Mouse (Mus musculus) hindbrain, embryonic 14.5 days (tissue): ENCODE measurements around the gene Cspg5. TPM values are rescaled to one million over a fixed set of nuclear protein-coding genes. Genes with fewer than 3 reads are reported as not detected.

Experiments
- ATAC-seq: fragments of 200-750 bp; cut with Nextera tagmentation; 2 replicates; pipeline ENCODE4 v1.8.0; 2017; ENCODE audit warnings: moderate number of reproducible peaks, mild to moderate bottlenecking, moderate TSS enrichment, moderate library complexity; ENCODE audit not compliant: low FRiP score
- DNase-seq: peaks from one replicate; pipeline ENCODE4 v3.0.0-alpha.2; 2015; ENCODE audit warnings: low spot score
- H3K27ac ChIP-seq: fragments of 300-500 bp; sonication (generic); 2 replicates; pipeline ENCODE4 v1.5.1; 2014; ENCODE audit warnings: mild to moderate bottlenecking, moderate library complexity
- H3K27me3 ChIP-seq: fragments of 300-500 bp; sonication (generic); 2 replicates; pipeline ENCODE4 v1.6.1; 2014; ENCODE audit warnings: mild to moderate bottlenecking, low read length, mixed read lengths; ENCODE audit not compliant: control insufficient read depth, insufficient read depth
- H3K36me3 ChIP-seq: fragments of 300-500 bp; sonication (generic); replicated peaks from 2 replicates; pipeline ENCODE4 v1.6.1; 2014; ENCODE audit not compliant: control insufficient read depth, insufficient read depth
- H3K4me1 ChIP-seq: fragments of 300-500 bp; sonication (generic); replicated peaks from 2 replicates; pipeline ENCODE4 v1.6.1; 2014; ENCODE audit warnings: antibody characterized with exemption, low read length, mixed read lengths; ENCODE audit not compliant: control insufficient read depth, insufficient read depth
- H3K4me2 ChIP-seq: fragments of 300-500 bp; sonication (generic); replicated peaks from 2 replicates; pipeline ENCODE4 v1.6.1; 2014; ENCODE audit warnings: mild to moderate bottlenecking, moderate library complexity
- H3K4me3 ChIP-seq: fragments of 300-500 bp; sonication (generic); replicated peaks from 2 replicates; pipeline ENCODE4 v1.5.1; 2014; ENCODE audit warnings: mild to moderate bottlenecking, low read length
- H3K9ac ChIP-seq: fragments of 300-500 bp; sonication (generic); 2 replicates; pipeline ENCODE4 v1.6.1; 2014
- H3K9me3 ChIP-seq: fragments of 300-500 bp; sonication (generic); 2 replicates; pipeline ENCODE4 v1.6.1; 2016; ENCODE audit warnings: low read length; ENCODE audit not compliant: control insufficient read depth
- WGBS: fragments of 180-500 bp; shearing (Covaris S2); extraction: QIAGEN DNeasy Blood & Tissue Kit; methylation state at CpG from one replicate; pipeline ENCODE4 v1.1.7; 2014; 5-methylcytosine and 5-hydroxymethylcytosine counted together
- polyA plus RNA-seq: library from polyadenylated mRNA; unstranded; fragments of >200 nt; fragmentation: Nextera tagmentation; extraction: Ambion mirVana; gene quantifications from 2 replicates; pipeline ENCODE4 v1.2.1, GENCODE M21; 2014

Cspg5 gene
- 139 and 148 TPM in 2 replicates for polyA plus RNA-seq

GRCm38 (mm10) chr9:110243221-110243833, at the start of gene Cspg5:
Gene Cspg5, plus strand, starts transcription at chr9:110243783.
- Histone ChIP-seq H3K4me2 (peak within 1 kb of the TSS; percentile 95), H3K27ac (peak within 1 kb of the TSS; percentile 94), H3K9ac (peak within 1 kb of the TSS; percentile 94), H3K27me3 (no peaks in the 10 kb centered on the region), H3K9me3 (no peaks in the 10 kb centered on the region), H3K36me3 (peaks cover 26% of the 10 kb centered on the region), H3K4me1 (peaks cover 20% of the 10 kb centered on the region), H3K4me3 (peak within 1 kb of the TSS; percentile 95)
- WGBS = 86% methylated on average over 7 of the region's 7 CpGs
- ATAC-seq (no peak), DNase-seq (no peak)

DNA sequence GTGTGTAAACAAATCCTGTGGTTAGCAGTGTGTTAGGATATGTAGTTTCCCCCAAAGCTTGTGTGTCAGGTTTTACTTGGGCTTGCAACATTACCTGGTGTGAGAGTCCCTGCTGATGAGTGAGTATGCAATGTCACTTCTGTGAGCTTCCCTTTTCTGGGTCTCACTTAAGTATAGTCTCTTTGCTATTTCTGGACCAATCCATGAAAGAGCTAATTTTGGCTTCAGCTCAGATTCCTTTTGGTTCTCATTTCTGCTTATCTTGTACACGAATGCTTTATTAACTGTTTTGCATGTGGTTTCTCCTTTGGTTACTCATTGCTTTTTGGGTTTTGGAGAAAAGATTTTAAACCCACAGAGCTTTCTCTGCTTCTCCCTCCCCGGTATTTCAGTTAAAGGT, 43.7 kb upstream of the Cspg5 start:
- DNase-seq (no peak), ATAC-seq (no peak)
- Histone ChIP-seq H3K9ac (no peak overlapping the region), H3K36me3 (peaks cover 87% of the 10 kb centered on the region), H3K27ac (no peak overlapping the region), H3K9me3 (no peaks in the 10 kb centered on the region), H3K4me2 (no peak overlapping the region), H3K4me1 (no peaks in the 10 kb centered on the region), H3K27me3 (no peaks in the 10 kb centered on the region), H3K4me3 (no peak overlapping the region)
- 95% methylated on average over 2 of the region's 2 CpGs for WGBS

DNA sequence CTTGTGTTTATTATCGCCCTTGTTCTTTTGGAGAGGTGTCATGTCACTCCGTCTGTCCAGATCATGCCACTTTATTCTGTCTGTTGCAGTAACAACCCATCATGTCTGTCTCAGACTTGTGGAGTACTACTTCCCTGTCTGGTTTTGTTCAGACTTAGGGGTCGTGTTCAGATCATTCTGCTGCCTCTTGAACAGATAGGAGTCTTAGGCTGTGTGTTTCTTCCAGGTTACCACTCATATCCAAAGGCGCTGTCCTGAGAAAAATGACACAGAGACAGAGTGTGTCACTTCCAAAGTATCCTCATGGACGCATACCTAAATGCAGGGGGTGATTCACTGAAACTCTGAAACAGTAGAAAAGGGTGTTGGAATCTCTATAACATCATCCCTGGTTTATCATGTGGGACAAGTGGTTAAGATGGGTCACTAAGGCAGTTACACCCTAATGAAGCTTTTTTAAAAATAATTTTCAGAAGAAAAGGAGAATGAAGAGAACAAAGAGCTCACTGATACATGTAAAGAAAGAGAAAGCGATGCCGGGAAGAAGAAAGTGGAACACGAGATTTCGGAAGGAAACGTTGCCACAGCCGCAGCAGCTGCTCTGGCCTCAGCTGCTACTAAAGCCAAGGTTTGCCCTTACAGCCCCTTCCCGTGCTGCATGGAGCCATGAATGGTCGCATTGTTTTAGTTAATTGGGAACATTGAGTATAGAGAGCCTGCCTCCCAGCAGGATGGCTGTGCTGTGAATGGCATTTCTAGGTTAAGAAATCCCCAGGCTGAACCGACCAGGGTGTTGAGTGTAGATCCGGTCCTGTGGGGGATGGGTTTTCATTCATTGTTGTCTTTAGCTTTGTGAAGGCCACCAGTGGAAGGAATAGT, 37.8 kb upstream of the Cspg5 start:
- peaks cover 89% of the 10 kb centered on the region for H3K36me3 ChIP-seq
- peak; percentile 62 for DNase-seq

GRCm38 (mm10) chr9:110206437-110206836, 37.1 kb upstream of the Cspg5 start:
- no peak overlapping the region for H3K4me3 ChIP-seq
- peaks cover 3% of the 10 kb centered on the region; the same call in 1 of the 2 replicates for H3K4me1 ChIP-seq
- H3K27me3 ChIP-seq = no peaks in the 10 kb centered on the region

More for the DNA sequence above, 37.8 kb upstream of the Cspg5 start:
- 23% methylated on average over 15 of the region's 15 CpGs for WGBS
- Histone ChIP-seq H3K9me3 (no peaks in the 10 kb centered on the region), H3K4me2 (peak overlapping the region; percentile 10; the same call in 1 of the 2 replicates), H3K4me1 (peaks cover 3% of the 10 kb centered on the region; the same call in 1 of the 2 replicates), H3K4me3 (no peak overlapping the region), H3K27me3 (no peaks in the 10 kb centered on the region), H3K27ac (peak overlapping the region; percentile 89), H3K9ac (peak overlapping the region; percentile 12; the same call in 1 of the 2 replicates)
- ATAC-seq = peak; percentile 81

DNA sequence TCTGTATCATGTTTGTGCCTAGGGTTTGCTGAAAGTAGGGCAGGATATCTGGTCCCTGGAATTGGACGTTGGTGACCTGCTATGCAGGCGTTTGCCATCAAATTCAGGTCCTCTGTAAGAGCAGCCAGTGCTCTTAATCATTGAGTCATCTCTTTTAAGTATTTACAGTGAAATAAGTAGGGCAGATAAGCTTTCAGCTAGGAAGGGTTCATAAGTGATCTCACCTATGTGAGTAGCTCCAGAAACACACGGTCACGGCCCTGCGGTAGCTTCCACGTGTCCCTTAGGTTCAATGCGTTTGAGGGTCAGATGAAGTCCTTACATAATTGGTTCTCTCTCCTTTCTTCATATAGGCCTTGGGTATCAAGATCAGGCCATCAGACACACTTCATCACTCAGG, 35.3 kb upstream of the Cspg5 start:
- ATAC-seq = no peak
- H3K4me1 ChIP-seq = peaks cover 3% of the 10 kb centered on the region; the same call in 1 of the 2 replicates
- H3K4me2 ChIP-seq = no peak overlapping the region
- H3K9ac ChIP-seq = no peak overlapping the region
- H3K27ac ChIP-seq = no peak overlapping the region
- H3K9me3 ChIP-seq = no peaks in the 10 kb centered on the region
- no peak overlapping the region for H3K4me3 ChIP-seq
- peaks cover 90% of the 10 kb centered on the region for H3K36me3 ChIP-seq
- no peaks in the 10 kb centered on the region for H3K27me3 ChIP-seq
- 76% methylated on average over 7 of the region's 7 CpGs for WGBS
- no peak for DNase-seq

More at GRCm38 (mm10) chr9:110206437-110206836, 37.1 kb upstream of the Cspg5 start:
- Histone ChIP-seq H3K36me3 (peaks cover 88% of the 10 kb centered on the region), H3K9me3 (no peaks in the 10 kb centered on the region), H3K27ac (peak overlapping the region; percentile 89), H3K4me2 (no peak overlapping the region), H3K9ac (no peak overlapping the region)
- no peak for ATAC-seq
- WGBS = 68% methylated on average over 2 of the region's 2 CpGs
- no peak for DNase-seq

DNA sequence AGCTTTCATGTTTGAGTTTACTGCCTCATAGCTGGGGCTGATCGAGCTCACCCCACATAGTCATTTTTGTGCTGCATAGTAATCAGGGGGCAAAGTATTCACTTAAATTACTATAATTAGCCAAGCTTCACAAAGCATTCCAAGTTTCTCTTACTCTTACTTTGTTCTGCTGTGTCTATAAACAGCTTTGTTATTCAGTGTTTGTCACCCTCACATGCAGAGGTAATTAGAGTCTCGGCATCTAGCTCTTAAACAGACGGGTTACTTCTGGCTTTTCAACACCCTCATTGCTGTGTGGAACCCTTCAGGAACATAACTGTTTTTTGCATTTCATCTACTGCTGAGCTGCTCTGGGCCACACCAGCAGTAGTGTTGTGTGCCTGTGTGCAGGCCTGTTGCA, 34.6 kb upstream of the Cspg5 start:
- peaks cover 3% of the 10 kb centered on the region; the same call in 1 of the 2 replicates for H3K4me1 ChIP-seq
- WGBS = 83% methylated on average over 3 of the region's 3 CpGs
- peaks cover 90% of the 10 kb centered on the region for H3K36me3 ChIP-seq
- H3K4me2 ChIP-seq = no peak overlapping the region
- no peaks in the 10 kb centered on the region for H3K9me3 ChIP-seq
- H3K9ac ChIP-seq = no peak overlapping the region
- ATAC-seq (no peak), DNase-seq (no peak)
- no peaks in the 10 kb centered on the region for H3K27me3 ChIP-seq
- H3K4me3 ChIP-seq = no peak overlapping the region
- no peak overlapping the region for H3K27ac ChIP-seq

- DNase-seq (no peak), ATAC-seq (no peak)
- H3K9me3 ChIP-seq = no peaks in the 10 kb centered on the region
- no peaks in the 10 kb centered on the region for H3K27me3 ChIP-seq
- H3K36me3 ChIP-seq = peaks cover 94% of the 10 kb centered on the region
- H3K4me3 ChIP-seq = no peak overlapping the region
- no peak overlapping the region for H3K4me2 ChIP-seq
- 93% methylated on average over 4 of the region's 4 CpGs for WGBS
- no peak overlapping the region for H3K27ac ChIP-seq
- H3K9ac ChIP-seq = no peak overlapping the region
- no peaks in the 10 kb centered on the region for H3K4me1 ChIP-seq
These were observed 19.3 kb upstream of the Cspg5 start for GRCm38 (mm10) chr9:110224273-110224672.

DNA sequence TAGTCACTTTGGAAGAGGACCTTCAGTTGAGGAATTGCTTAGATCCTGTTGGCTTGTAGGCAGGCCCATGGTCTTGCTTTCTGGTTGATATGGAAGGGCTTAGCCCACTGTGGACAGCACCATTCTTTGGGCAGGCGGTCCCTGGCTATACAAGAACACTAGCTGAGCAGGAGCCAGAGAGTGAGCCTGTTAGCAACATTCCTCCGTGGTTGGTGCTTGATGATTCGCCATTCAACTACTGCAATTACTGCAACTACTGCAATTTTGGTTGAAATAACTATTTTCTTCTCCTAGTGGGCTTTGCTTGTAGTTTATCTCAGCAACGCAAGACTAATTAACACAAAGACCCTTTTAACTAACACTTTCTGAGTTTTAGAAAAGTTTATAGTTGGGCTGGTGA, 17.4 kb upstream of the Cspg5 start:
- Histone ChIP-seq H3K27ac (no peak overlapping the region), H3K4me2 (no peak overlapping the region), H3K4me3 (no peak overlapping the region), H3K27me3 (no peaks in the 10 kb centered on the region), H3K9ac (no peak overlapping the region), H3K9me3 (no peaks in the 10 kb centered on the region), H3K36me3 (peaks cover 89% of the 10 kb centered on the region), H3K4me1 (no peaks in the 10 kb centered on the region)
- no peak for DNase-seq
- 90% methylated on average over 4 of the region's 4 CpGs for WGBS
- no peak for ATAC-seq

DNA sequence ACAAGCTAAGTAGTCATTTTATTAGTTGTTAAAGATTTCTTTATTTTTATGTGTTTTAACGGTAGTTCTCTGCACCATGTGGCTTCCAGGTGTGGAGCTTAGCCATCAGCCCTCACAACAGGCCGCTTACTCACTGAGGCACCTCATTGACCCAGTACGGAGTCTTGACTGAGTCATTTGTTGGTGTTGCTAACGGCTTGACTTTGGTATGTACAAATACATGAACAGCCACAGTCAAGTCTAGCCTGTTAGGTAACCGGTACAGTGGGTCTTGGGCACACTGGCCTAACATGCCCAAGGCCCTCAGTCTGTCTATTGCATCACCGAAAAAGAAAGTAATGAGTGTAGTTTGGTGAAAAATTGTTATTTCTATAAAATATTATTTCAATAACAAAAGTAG, 14.9 kb upstream of the Cspg5 start:
- ATAC-seq (no peak), DNase-seq (no peak)
- H3K36me3 ChIP-seq = peaks cover 88% of the 10 kb centered on the region
- no peaks in the 10 kb centered on the region for H3K4me1 ChIP-seq
- H3K4me3 ChIP-seq = no peak overlapping the region
- no peaks in the 10 kb centered on the region for H3K27me3 ChIP-seq
- WGBS = 86% methylated on average over 6 of the region's 6 CpGs
- H3K9ac ChIP-seq = no peak overlapping the region
- no peak overlapping the region for H3K4me2 ChIP-seq
- H3K27ac ChIP-seq = no peak overlapping the region
- H3K9me3 ChIP-seq = no peaks in the 10 kb centered on the region
